Mouse (Mus musculus) lung, postnatal 36 days (tissue): ENCODE data around the gene Mitf.

ENCODE experiments used
- DNase-seq: peaks from one replicate; pipeline ENCODE4 v3.0.0; 2022; ENCODE audit warnings: mixed read lengths

Mitf gene

GRCm38 (mm10) chr6:97826642-97827275, 19.9 kb downstream of the Mitf start:
- peak; percentile 54 for DNase-seq

- DNase-seq = no peak
These were observed 21.2 kb downstream of the Mitf start for GRCm38 (mm10) chr6:97828021-97828420.

GRCm38 (mm10) chr6:97828822-97829719, 22.2 kb downstream of the Mitf start:
- DNase-seq = no peak

- no peak for DNase-seq
These were observed 25.6 kb downstream of the Mitf start for GRCm38 (mm10) chr6:97832501-97832900.

GRCm38 (mm10) chr6:97836176-97836575, 29.3 kb downstream of the Mitf start:
- no peak for DNase-seq

- no peak for DNase-seq
These were observed 30.9 kb downstream of the Mitf start for GRCm38 (mm10) chr6:97837711-97838110.

- DNase-seq = no peak
These were observed 32.7 kb downstream of the Mitf start for GRCm38 (mm10) chr6:97839568-97839967.

GRCm38 (mm10) chr6:97844112-97844511, 37.3 kb downstream of the Mitf start:
- DNase-seq = no peak

- DNase-seq = peak; percentile 51
These were observed 41.5 kb downstream of the Mitf start for GRCm38 (mm10) chr6:97848191-97848857.

- peak; percentile 50 for DNase-seq
These were observed 47.4 kb downstream of the Mitf start for GRCm38 (mm10) chr6:97854236-97854635.

GRCm38 (mm10) chr6:97855420-97856170, 48.7 kb downstream of the Mitf start:
- DNase-seq = peak; percentile 24

- DNase-seq = peak; percentile 29
These were observed 49.6 kb downstream of the Mitf start for GRCm38 (mm10) chr6:97856502-97856901.

GRCm38 (mm10) chr6:97857690-97858089, 50.8 kb downstream of the Mitf start:
- DNase-seq = peak; percentile 64

GRCm38 (mm10) chr6:97866575-97866974, 59.7 kb downstream of the Mitf start:
- no peak for DNase-seq

- peak; percentile 23 for DNase-seq
These were observed 61.2 kb downstream of the Mitf start for GRCm38 (mm10) chr6:97868005-97868404.

- DNase-seq = no peak
These were observed 63.1 kb downstream of the Mitf start for GRCm38 (mm10) chr6:97869953-97870352.

- no peak for DNase-seq
These were observed 64.6 kb downstream of the Mitf start for GRCm38 (mm10) chr6:97871296-97872030.

GRCm38 (mm10) chr6:97873102-97873501, 66.2 kb downstream of the Mitf start:
- no peak for DNase-seq

- DNase-seq = no peak
These were observed 70.1 kb downstream of the Mitf start for GRCm38 (mm10) chr6:97876990-97877389.

- DNase-seq = no peak
These were observed 70.6 kb downstream of the Mitf start for GRCm38 (mm10) chr6:97877492-97877891.

GRCm38 (mm10) chr6:97880363-97880762, 73.5 kb downstream of the Mitf start:
- no peak for DNase-seq

GRCm38 (mm10) chr6:97881935-97882334, 75.1 kb downstream of the Mitf start:
- DNase-seq = peak; percentile 23
